Mouse (Mus musculus) embryonic facial prominence, embryonic 11.5 days (tissue): Measurements from ENCODE around the gene Hpse2. TPM values are rescaled to one million over a fixed set of nuclear protein-coding genes. Genes with fewer than 3 reads are reported as not detected.

Experiments
- polyA plus RNA-seq: library from polyadenylated mRNA; unstranded; fragments of >200 nt; fragmentation: Nextera tagmentation; extraction: Ambion mirVana; gene quantifications from 2 replicates; pipeline ENCODE4 v1.2.1, GENCODE M21; 2014

Gene Hpse2
- polyA plus RNA-seq, 1 experiment from 2014 or later = 6.6 TPM

Other genes starting within 250 kb of the Hpse2 start
- 0.48 and 0.54 TPM in 2 replicates for gene Cnnm1, start 52.1 kb upstream of the Hpse2 start, polyA plus RNA-seq
- 44.5 and 46.3 TPM in 2 replicates for gene Got1, start 136.2 kb upstream of the Hpse2 start, polyA plus RNA-seq
- gene Nkx2-3, start 224.0 kb upstream of the Hpse2 start, polyA plus RNA-seq = 2.0 and 2.7 TPM in 2 replicates